Mouse (Mus musculus) G1E (cell line): ENCODE data around the gene Rasal2. TPM values are rescaled to one million over a fixed set of nuclear protein-coding genes. Genes with fewer than 3 reads are reported as not detected.
A peak's percentile ranks its signal among the peaks of the same experiment; 100 is the strongest.

Experiments
- ATAC-seq: 2 replicates; pipeline ENCODE4 v1.8.0; 2016; ENCODE audit warnings: mild to moderate bottlenecking; ENCODE audit not compliant: insufficient number of reproducible peaks, poor library complexity, low FRiP score, severe bottlenecking; ENCODE audit errors: extremely low read depth
- DNase-seq: peaks from one replicate; pipeline ENCODE4 v3.0.0; 2012; ENCODE audit warnings: low spot score
- H3K27me3 ChIP-seq: 2 replicates; pipeline ENCODE4 v1.6.1; 2012; ENCODE audit warnings: mild to moderate bottlenecking, low read length, inconsistent platforms; ENCODE audit not compliant: insufficient read depth
- H3K36me3 ChIP-seq: replicated peaks from 2 replicates; pipeline ENCODE3; 2012; ENCODE audit warnings: mild to moderate bottlenecking, inconsistent platforms
- H3K4me1 ChIP-seq: 2 replicates; pipeline ENCODE4 v1.6.1; 2012; ENCODE audit warnings: low read depth, low read length, inconsistent platforms, mixed read lengths; ENCODE audit not compliant: insufficient read depth
- H3K4me3 ChIP-seq: 2 replicates; pipeline ENCODE4 v1.5.1; 2012; ENCODE audit warnings: low read depth, mild to moderate bottlenecking, inconsistent platforms, low read length, moderate library complexity, mixed read lengths
- H3K9me3 ChIP-seq: replicated peaks from 2 replicates; pipeline ENCODE4 v1.6.1; 2012; ENCODE audit warnings: inconsistent platforms
- CTCF ChIP-seq: IDR thresholded peaks from 2 replicates; pipeline ENCODE4 v1.5.1; 2012; ENCODE audit warnings: low read depth, low read length, inconsistent platforms, mixed read lengths
- GATA1 ChIP-seq: IDR thresholded peaks from 2 replicates; pipeline ENCODE4 v1.6.1; 2012; ENCODE audit warnings: borderline replicate concordance, low read length, inconsistent platforms, mixed read lengths
- GATA2 ChIP-seq: IDR thresholded peaks from 2 replicates; pipeline ENCODE4 v1.6.1; 2012; ENCODE audit warnings: low read depth, low read length, inconsistent platforms, borderline replicate concordance
- POLR2AphosphoS5 ChIP-seq: IDR thresholded peaks from 2 replicates; pipeline ENCODE4 v1.6.1; 2012; ENCODE audit warnings: low read depth, low read length, inconsistent platforms; ENCODE audit not compliant: insufficient replicate concordance
- TAL1 ChIP-seq: conservative IDR thresholded peaks from 2 replicates; pipeline ENCODE4 v1.6.1; 2012; ENCODE audit warnings: low read depth, low read length, inconsistent platforms, mixed read lengths
- polyA plus RNA-seq: library from polyadenylated mRNA; stranded (reverse); fragments of >175 nt; gene quantifications from 2 replicates; pipeline ENCODE4 v1.2.3, GENCODE M21; 2012
- total RNA-seq, 2 experiments: library from RNA; stranded (forward) in 1 of 2; stranded (reverse) in 1 of 2; fragments of 200-1000 nt in 1 of 2; fragments of >200 nt in 1 of 2; fragmentation: Nextera tagmentation in 1 of 2; gene quantifications; 2 replicates each; pipeline ENCODE4 v1.2.3; 2014 to 2017

The Rasal2 gene
- total and polyA plus RNA-seq, 3 experiments: 0.78 to 8.0 (median 2.7) TPM

GRCm38 (mm10) chr1:157415771-157416170 is 3.4 kb upstream of the Rasal2 start:
- Histone ChIP-seq H3K9me3 (peaks cover 14% of the 10 kb centered on the region), H3K27me3 (no peaks in the 10 kb centered on the region), H3K4me3 (no peak overlapping the region), H3K36me3 (no peaks in the 10 kb centered on the region), H3K4me1 (peaks cover 21% of the 10 kb centered on the region)
- TF ChIP-seq GATA1: no peak
- no peak for TF ChIP-seq TAL1
- TF ChIP-seq POLR2AphosphoS5: no peak
- ATAC-seq: no peak
- no peak for DNase-seq

- no peak for TF ChIP-seq POLR2AphosphoS5
- TF ChIP-seq TAL1: no peak
- Histone ChIP-seq H3K27me3 (no peaks in the 10 kb centered on the region), H3K4me3 (peak overlapping the region; percentile 83), H3K9me3 (peaks cover 14% of the 10 kb centered on the region), H3K4me1 (peaks cover 22% of the 10 kb centered on the region), H3K36me3 (no peaks in the 10 kb centered on the region)
- ATAC-seq (no peak), DNase-seq (peak; percentile 34)
These were observed 549 bp downstream of the Rasal2 start for GRCm38 (mm10) chr1:157411711-157412380.

- H3K9me3 ChIP-seq: peaks cover 14% of the 10 kb centered on the region
- no peak for TF ChIP-seq POLR2AphosphoS5
- no peak for TF ChIP-seq GATA1
- no peak for TF ChIP-seq CTCF
- TF ChIP-seq GATA2: no peak
- TF ChIP-seq TAL1: no peak
- no peaks in the 10 kb centered on the region for H3K27me3 ChIP-seq
- no peaks in the 10 kb centered on the region for H3K36me3 ChIP-seq
- H3K4me1 ChIP-seq: peaks cover 22% of the 10 kb centered on the region
- H3K4me3 ChIP-seq: peak overlapping the region; percentile 83
- ATAC-seq (no peak), DNase-seq (no peak)
These were observed 1.1 kb downstream of the Rasal2 start for GRCm38 (mm10) chr1:157411341-157411710.

- no peak for DNase-seq
These were observed 1.5 kb downstream of the Rasal2 start for GRCm38 (mm10) chr1:157410937-157411336.

GRCm38 (mm10) chr1:157409648-157410047 is 2.7 kb downstream of the Rasal2 start:
- TF ChIP-seq TAL1: no peak
- no peak for TF ChIP-seq GATA2
- TF ChIP-seq GATA1: no peak
- no peak for TF ChIP-seq CTCF
- no peak for TF ChIP-seq POLR2AphosphoS5
- Histone ChIP-seq H3K36me3 (no peaks in the 10 kb centered on the region), H3K4me3 (no peak overlapping the region), H3K4me1 (peaks cover 13% of the 10 kb centered on the region), H3K9me3 (peaks cover 14% of the 10 kb centered on the region), H3K27me3 (no peaks in the 10 kb centered on the region)
- DNase-seq (no peak), ATAC-seq (no peak)

More at GRCm38 (mm10) chr1:157410937-157411336, 1.5 kb downstream of the Rasal2 start:
- no peak for ATAC-seq
- no peak for TF ChIP-seq TAL1
- TF ChIP-seq GATA1: no peak
- TF ChIP-seq CTCF: no peak
- no peak for TF ChIP-seq POLR2AphosphoS5
- TF ChIP-seq GATA2: no peak
- H3K27me3 ChIP-seq: no peaks in the 10 kb centered on the region
- H3K36me3 ChIP-seq: no peaks in the 10 kb centered on the region
- H3K4me1 ChIP-seq: peaks cover 19% of the 10 kb centered on the region
- peaks cover 14% of the 10 kb centered on the region for H3K9me3 ChIP-seq
- peak overlapping the region; percentile 83; the same call in 1 of the 2 replicates for H3K4me3 ChIP-seq

GRCm38 (mm10) chr1:157388027-157388426 is 24.4 kb downstream of the Rasal2 start:
- TF ChIP-seq GATA2: no peak
- Histone ChIP-seq H3K4me3 (no peak overlapping the region), H3K4me1 (no peaks in the 10 kb centered on the region), H3K27me3 (no peaks in the 10 kb centered on the region), H3K9me3 (no peaks in the 10 kb centered on the region), H3K36me3 (no peaks in the 10 kb centered on the region)
- ATAC-seq (no peak), DNase-seq (no peak)

GRCm38 (mm10) chr1:157380694-157381093 is 31.7 kb downstream of the Rasal2 start:
- H3K27me3 ChIP-seq: no peaks in the 10 kb centered on the region
- no peak for TF ChIP-seq CTCF
- no peak for TF ChIP-seq POLR2AphosphoS5
- no peak for TF ChIP-seq GATA1
- TF ChIP-seq TAL1: no peak
- TF ChIP-seq GATA2: no peak
- no peaks in the 10 kb centered on the region for H3K9me3 ChIP-seq
- no peak overlapping the region for H3K4me3 ChIP-seq
- no peaks in the 10 kb centered on the region for H3K36me3 ChIP-seq
- DNase-seq: no peak
- H3K4me1 ChIP-seq: no peaks in the 10 kb centered on the region
- no peak for ATAC-seq
